Mouse (Mus musculus): ENCODE measurements around the gene Kcnip1. TPM values are rescaled to one million over a fixed set of nuclear protein-coding genes. Genes with fewer than 3 reads are reported as not detected.

The Kcnip1 gene
- total and polyA plus RNA-seq, 3 experiments = 0.04 to 0.17 TPM; not detected in 1

DNA sequence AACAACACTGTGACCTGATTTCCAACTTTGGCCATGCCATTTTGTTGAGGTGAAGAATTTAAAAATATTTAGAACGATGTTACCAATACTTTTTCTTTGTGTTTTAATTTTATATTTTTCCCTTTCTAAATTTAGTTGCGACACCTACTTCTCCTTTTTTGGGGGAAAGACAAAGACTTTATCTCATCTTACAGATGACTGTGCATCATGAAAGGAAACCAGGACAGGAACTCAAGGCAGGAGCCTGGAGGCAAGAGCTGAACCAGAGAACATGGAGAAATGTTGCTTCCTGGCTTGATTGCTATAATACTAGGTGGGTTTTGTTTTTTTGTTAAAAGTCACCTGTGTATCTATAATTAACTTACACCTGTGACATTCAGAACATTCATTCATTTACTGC, 355.8 kb downstream of the Kcnip1 start:
- TF ChIP-seq USF1 (IDR thresholded peaks at IDR 0.05; ENCODE audit: low read depth, low read length) = no peak
- no peak for TF ChIP-seq JUND (conservative IDR thresholded peaks at IDR 0.05; ENCODE audit: low read depth, low read length)
- TF ChIP-seq NELFE (IDR thresholded peaks at IDR 0.05; ENCODE audit: low read depth, low read length) = no peak
- TF ChIP-seq SIN3A (IDR thresholded peaks at IDR 0.05; ENCODE audit: low read length) = no peak
- no peak for TF ChIP-seq USF2 (conservative IDR thresholded peaks at IDR 0.05; ENCODE audit: low read depth, low read length)
- TF ChIP-seq GABPA (IDR thresholded peaks at IDR 0.05; ENCODE audit: insufficient replicate concordance, low read depth, low read length) = no peak
- TF ChIP-seq POLR2A (IDR thresholded peaks at IDR 0.05; ENCODE audit: low read depth, low read length) = no peak
- no peak for TF ChIP-seq NRF1 (IDR thresholded peaks at IDR 0.05; ENCODE audit: low read depth, low read length)
- TF ChIP-seq TBP (conservative IDR thresholded peaks at IDR 0.05; ENCODE audit: low read depth, low read length) = no peak
- no peak for TF ChIP-seq E2F4 (IDR thresholded peaks at IDR 0.05; ENCODE audit: insufficient replicate concordance, low read depth, low read length)
- no peak for TF ChIP-seq CTCF (conservative IDR thresholded peaks at IDR 0.05 in 1 of 2, IDR thresholded peaks at IDR 0.05 in 1 of 2; ENCODE audit: low read depth in 2 of 2, low read length in 2 of 2)
- TF ChIP-seq CHD1 (IDR thresholded peaks at IDR 0.05; ENCODE audit: low read depth, low read length) = no peak
- no peak for TF ChIP-seq ELF1 (IDR thresholded peaks at IDR 0.05; ENCODE audit: low read depth, low read length)
- TF ChIP-seq BHLHE40 (IDR thresholded peaks at IDR 0.05; ENCODE audit: low read depth, low read length) = no peak
- TF ChIP-seq MAZ (IDR thresholded peaks at IDR 0.05; ENCODE audit: low read depth, low read length) = no peak
- TF ChIP-seq MAFK (IDR thresholded peaks at IDR 0.05; ENCODE audit: insufficient replicate concordance, low read length) = no peak
- no peak for TF ChIP-seq JUN (IDR thresholded peaks at IDR 0.05; ENCODE audit: insufficient read depth, low read depth, low read length)
- TF ChIP-seq MAX (IDR thresholded peaks at IDR 0.05; ENCODE audit: low read length) = no peak
- no peak for TF ChIP-seq TCF12 (IDR thresholded peaks at IDR 0.05; ENCODE audit: low read depth, low read length)
- Histone ChIP-seq H3K27ac (ENCODE audit: insufficient read depth, low read depth) (no peak overlapping the region), H3K36me3 (replicated peaks in 1 of 2; ENCODE audit: control insufficient read depth in 1 of 2, insufficient read depth in 1 of 2, low read length in 1 of 2) (no peaks in the 10 kb centered on the region), H3K9ac (ENCODE audit: insufficient read depth, low read depth) (no peak overlapping the region), H3K4me2 (ENCODE audit: insufficient read depth, low read depth, poor library complexity, severe bottlenecking) (no peak overlapping the region), H3K4me3 (replicated peaks in 1 of 3; ENCODE audit: low read depth in 2 of 3, low read length in 2 of 3, poor library complexity in 1 of 3) (no peak overlapping the region), H3K9me3 (replicated peaks; ENCODE audit: low read length) (no peaks in the 10 kb centered on the region), H3K79me2 (replicated peaks; ENCODE audit: control insufficient read depth, extremely low read depth, insufficient read depth, poor library complexity, severe bottlenecking) (no peaks in the 10 kb centered on the region), H3K4me1 (ENCODE audit: control insufficient read depth in 1 of 2, insufficient read depth in 2 of 2) (no peaks in the 10 kb centered on the region), H3K27me3 (replicated peaks) (no peaks in the 10 kb centered on the region)
- in situ Hi-C loops (cut with MboI; ENCODE audit: low pct_ligation_motif_present, low pct_unique_long_range_greater_than_20kb, low sequenced_read_pairs) = no loop called here
- dilution Hi-C loops (cut with MboI; ENCODE audit: extremely low pct_ligation_motif_present, extremely low pct_unique_long_range_greater_than_20kb, low sequenced_read_pairs) = no loop called here
- DNase-seq (ENCODE audit: extremely low read depth) = no peak

DNA sequence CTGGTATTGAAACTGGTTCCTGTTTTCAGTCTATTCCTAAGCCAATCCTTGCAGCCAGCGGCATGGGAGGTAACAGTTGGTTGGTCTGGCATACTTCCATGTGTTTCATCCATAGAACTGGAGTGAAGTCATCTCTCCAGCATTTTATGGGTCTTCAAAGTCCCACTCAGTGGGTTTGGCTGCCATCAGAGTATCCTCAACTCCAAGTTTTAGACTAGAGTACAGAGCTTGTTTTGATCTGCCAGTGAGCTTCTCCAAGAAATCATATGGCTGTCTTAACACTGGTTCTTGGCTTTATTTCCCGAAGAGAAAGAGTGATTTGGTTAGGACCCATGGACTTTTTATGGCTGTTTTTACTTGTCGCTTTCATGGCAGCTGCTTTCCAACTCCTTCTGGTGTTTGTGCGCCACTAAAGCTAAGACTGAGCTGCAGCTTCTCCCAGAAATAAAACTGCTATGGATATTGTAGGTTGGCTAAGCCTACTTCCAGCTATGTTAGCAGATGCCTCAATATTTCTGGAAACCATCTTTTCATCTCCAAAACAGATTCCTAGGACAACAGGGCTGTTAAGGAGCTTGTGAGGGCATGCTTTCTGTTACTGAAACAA, 365.7 kb downstream of the Kcnip1 start:
- Histone ChIP-seq H3K4me1 (ENCODE audit: control insufficient read depth in 1 of 2, insufficient read depth in 2 of 2) (0 out of 4 replicates have a peak, but pooled peaks cover 0 to 4% of the 10 kb centered on the region in 2 experiments), H3K79me2 (replicated peaks; ENCODE audit: control insufficient read depth, extremely low read depth, insufficient read depth, poor library complexity, severe bottlenecking) (no peaks in the 10 kb centered on the region), H3K9me3 (replicated peaks; ENCODE audit: low read length) (no peaks in the 10 kb centered on the region), H3K27ac (ENCODE audit: insufficient read depth, low read depth) (no peak overlapping the region), H3K4me3 (replicated peaks in 1 of 3; ENCODE audit: low read depth in 2 of 3, low read length in 2 of 3, poor library complexity in 1 of 3) (no peak overlapping the region), H3K4me2 (ENCODE audit: insufficient read depth, low read depth, poor library complexity, severe bottlenecking) (no peak overlapping the region), H3K9ac (ENCODE audit: insufficient read depth, low read depth) (no peak overlapping the region), H3K27me3 (replicated peaks) (peaks cover 2% of the 10 kb centered on the region), H3K36me3 (replicated peaks in 1 of 2; ENCODE audit: control insufficient read depth in 1 of 2, insufficient read depth in 1 of 2, low read length in 1 of 2) (no peaks in the 10 kb centered on the region)
- in situ Hi-C loops (cut with MboI; ENCODE audit: low pct_ligation_motif_present, low pct_unique_long_range_greater_than_20kb, low sequenced_read_pairs) = no loop called here
- TF ChIP-seq NELFE (IDR thresholded peaks at IDR 0.05; ENCODE audit: low read depth, low read length) (no peak), NRF1 (IDR thresholded peaks at IDR 0.05; ENCODE audit: low read depth, low read length) (no peak), ETS1 (conservative IDR thresholded peaks at IDR 0.05; ENCODE audit: low read depth, low read length) (no peak), ZNF384 (IDR thresholded peaks at IDR 0.05; ENCODE audit: low read depth, low read length) (no peak), TCF12 (IDR thresholded peaks at IDR 0.05; ENCODE audit: low read depth, low read length) (no peak), EP300 (IDR thresholded peaks at IDR 0.05; ENCODE audit: low read length) (no peak), USF2 (conservative IDR thresholded peaks at IDR 0.05; ENCODE audit: low read depth, low read length) (no peak), RAD21 (IDR thresholded peaks at IDR 0.05; ENCODE audit: low read depth, low read length) (no peak), ZKSCAN1 (IDR thresholded peaks at IDR 0.05; ENCODE audit: borderline replicate concordance, low read depth, low read length) (no peak), MAZ (IDR thresholded peaks at IDR 0.05; ENCODE audit: low read depth, low read length) (no peak), HCFC1 (IDR thresholded peaks at IDR 0.05; ENCODE audit: low read depth, low read length) (no peak), GABPA (IDR thresholded peaks at IDR 0.05; ENCODE audit: insufficient replicate concordance, low read depth, low read length) (no peak), MYC (IDR thresholded peaks at IDR 0.05; ENCODE audit: low read depth, low read length) (no peak), IRF4 (IDR thresholded peaks at IDR 0.05; ENCODE audit: low read depth, low read length) (no peak), RCOR1 (conservative IDR thresholded peaks at IDR 0.05; ENCODE audit: low read depth, low read length) (no peak), CHD2 (IDR thresholded peaks at IDR 0.05; ENCODE audit: low read length) (no peak), SIN3A (IDR thresholded peaks at IDR 0.05; ENCODE audit: low read length) (no peak), MAX (IDR thresholded peaks at IDR 0.05; ENCODE audit: low read length) (no peak), CTCF (conservative IDR thresholded peaks at IDR 0.05 in 1 of 2, IDR thresholded peaks at IDR 0.05 in 1 of 2; ENCODE audit: low read depth in 2 of 2, low read length in 2 of 2) (no peak)
- DNase-seq (ENCODE audit: extremely low read depth) = no peak
- dilution Hi-C loops (cut with MboI; ENCODE audit: extremely low pct_ligation_motif_present, extremely low pct_unique_long_range_greater_than_20kb, low sequenced_read_pairs) = no loop called here
